Mouse (Mus musculus): ENCODE measurements around the gene Slc4a1ap. TPM values are rescaled to one million over a fixed set of nuclear protein-coding genes. Genes with fewer than 3 reads are reported as not detected.

Gene Slc4a1ap
- polyA plus RNA-seq, 1 experiment from 2014 or later, result 39.2 TPM

- peaks cover 6% of the 10 kb centered on the region for H3K4me1 ChIP-seq
- H3K27ac ChIP-seq (replicated peaks), result no peak within 1 kb of the TSS
- H3K36me3 ChIP-seq, result no peaks in the 10 kb centered on the region
- ATAC-seq (ENCODE audit: low FRiP score, low read depth), result no peak
- H3K4me2 ChIP-seq (replicated peaks), result peak within 1 kb of the TSS; percentile 56
- H3K4me3 ChIP-seq, result peak within 1 kb of the TSS; percentile 34
- 0 out of 2 replicates have a peak within 1 kb of the TSS, but pooled peaks have one; percentile 31 for H3K9ac ChIP-seq (replicated peaks)
- no peaks in the 10 kb centered on the region for H3K9me3 ChIP-seq
- WGBS, result 6% methylated on average over 26 of the region's 26 CpGs
- peaks cover 18% of the 10 kb centered on the region for H3K27me3 ChIP-seq
Measured at GRCm38 (mm10) chr5:31596481-31597429, 70.0 kb downstream of the Slc4a1ap start, which contains the start of gene Mrpl33. Mrpl33 (plus strand) TSS chr5:31596935.

GRCm38 (mm10) chr5:31597430-31597944 is 70.7 kb downstream of the Slc4a1ap start:
- Histone ChIP-seq H3K27me3 (peaks cover 18% of the 10 kb centered on the region), H3K36me3 (no peaks in the 10 kb centered on the region), H3K27ac (replicated peaks) (no peak overlapping the region), H3K4me3 (no peak overlapping the region), H3K4me1 (peaks cover 6% of the 10 kb centered on the region), H3K9ac (replicated peaks) (no peak overlapping the region), H3K4me2 (replicated peaks) (no peak overlapping the region), H3K9me3 (no peaks in the 10 kb centered on the region)
- 68% methylated on average over 6 of the region's 6 CpGs for WGBS
- ATAC-seq (ENCODE audit: low FRiP score, low read depth), result no peak

GRCm38 (mm10) chr5:31598121-31598520 is 71.3 kb downstream of the Slc4a1ap start:
- Histone ChIP-seq H3K27ac (replicated peaks) (no peak overlapping the region), H3K9me3 (no peaks in the 10 kb centered on the region), H3K36me3 (no peaks in the 10 kb centered on the region), H3K4me1 (peaks cover 6% of the 10 kb centered on the region), H3K9ac (replicated peaks) (no peak overlapping the region), H3K4me2 (replicated peaks) (no peak overlapping the region), H3K27me3 (peaks cover 18% of the 10 kb centered on the region), H3K4me3 (no peak overlapping the region)
- ATAC-seq (ENCODE audit: low FRiP score, low read depth), result no peak
- 79% methylated on average over 7 of the region's 7 CpGs for WGBS

GRCm38 (mm10) chr5:31598579-31598978 is 71.8 kb downstream of the Slc4a1ap start:
- Histone ChIP-seq H3K27ac (replicated peaks) (no peak overlapping the region), H3K4me1 (peaks cover 6% of the 10 kb centered on the region), H3K9ac (replicated peaks) (no peak overlapping the region), H3K4me2 (replicated peaks) (no peak overlapping the region), H3K4me3 (no peak overlapping the region), H3K36me3 (no peaks in the 10 kb centered on the region), H3K27me3 (peaks cover 18% of the 10 kb centered on the region), H3K9me3 (no peaks in the 10 kb centered on the region)
- WGBS, result 60% methylated on average over 4 of the region's 4 CpGs
- ATAC-seq (ENCODE audit: low FRiP score, low read depth), result no peak

GRCm38 (mm10) chr5:31599161-31599560 is 72.4 kb downstream of the Slc4a1ap start:
- ATAC-seq (ENCODE audit: low FRiP score, low read depth), result no peak
- H3K9ac ChIP-seq (replicated peaks), result no peak overlapping the region
- no peaks in the 10 kb centered on the region for H3K36me3 ChIP-seq
- WGBS, result 88% methylated on average over 2 of the region's 2 CpGs
- peaks cover 18% of the 10 kb centered on the region for H3K27me3 ChIP-seq
- no peak overlapping the region for H3K4me2 ChIP-seq (replicated peaks)
- no peak overlapping the region for H3K4me3 ChIP-seq
- no peaks in the 10 kb centered on the region for H3K9me3 ChIP-seq
- peaks cover 6% of the 10 kb centered on the region for H3K4me1 ChIP-seq
- H3K27ac ChIP-seq (replicated peaks), result no peak overlapping the region

- WGBS, result 86% methylated on average over 7 of the region's 7 CpGs
- no peak for ATAC-seq (ENCODE audit: low FRiP score, low read depth)
Measured at GRCm38 (mm10) chr5:31601162-31601722, 74.4 kb downstream of the Slc4a1ap start.

GRCm38 (mm10) chr5:31602377-31602776 is 75.6 kb downstream of the Slc4a1ap start:
- no peaks in the 10 kb centered on the region for H3K36me3 ChIP-seq
- H3K4me2 ChIP-seq (replicated peaks), result no peak overlapping the region
- H3K4me3 ChIP-seq, result no peak overlapping the region
- H3K27ac ChIP-seq (replicated peaks), result no peak overlapping the region
- no peaks in the 10 kb centered on the region for H3K4me1 ChIP-seq
- no peaks in the 10 kb centered on the region for H3K9me3 ChIP-seq
- ATAC-seq (ENCODE audit: low FRiP score, low read depth), result no peak
- H3K27me3 ChIP-seq, result peaks cover 6% of the 10 kb centered on the region; the same call in 1 of the 2 replicates
- no peak overlapping the region for H3K9ac ChIP-seq (replicated peaks)
- 92% methylated on average over 1 of the region's 1 CpGs for WGBS

More at GRCm38 (mm10) chr5:31601162-31601722, 74.4 kb downstream of the Slc4a1ap start:
- Histone ChIP-seq H3K9ac (replicated peaks) (no peak overlapping the region), H3K27me3 (peaks cover 13% of the 10 kb centered on the region; the same call in 1 of the 2 replicates), H3K36me3 (no peaks in the 10 kb centered on the region), H3K9me3 (no peaks in the 10 kb centered on the region), H3K4me2 (replicated peaks) (no peak overlapping the region), H3K27ac (replicated peaks) (no peak overlapping the region), H3K4me3 (no peak overlapping the region), H3K4me1 (peaks cover 6% of the 10 kb centered on the region)

GRCm38 (mm10) chr5:31603766-31604165 is 77.0 kb downstream of the Slc4a1ap start:
- Histone ChIP-seq H3K9me3 (no peaks in the 10 kb centered on the region), H3K4me1 (no peaks in the 10 kb centered on the region), H3K4me3 (no peak overlapping the region), H3K36me3 (no peaks in the 10 kb centered on the region), H3K9ac (replicated peaks) (no peak overlapping the region), H3K27ac (replicated peaks) (no peak overlapping the region), H3K4me2 (replicated peaks) (no peak overlapping the region), H3K27me3 (no peaks in the 10 kb centered on the region)
- no peak for ATAC-seq (ENCODE audit: low FRiP score, low read depth)
- 86% methylated on average over 6 of the region's 6 CpGs for WGBS

- Histone ChIP-seq H3K36me3 (no peaks in the 10 kb centered on the region), H3K27me3 (no peaks in the 10 kb centered on the region), H3K4me2 (replicated peaks) (no peak overlapping the region), H3K4me3 (no peak overlapping the region), H3K9me3 (no peaks in the 10 kb centered on the region), H3K9ac (replicated peaks) (no peak overlapping the region), H3K27ac (replicated peaks) (no peak overlapping the region), H3K4me1 (no peaks in the 10 kb centered on the region)
- no peak for ATAC-seq (ENCODE audit: low FRiP score, low read depth)
- WGBS, result 53% methylated on average over 3 of the region's 3 CpGs
Measured at GRCm38 (mm10) chr5:31606151-31606550, 79.4 kb downstream of the Slc4a1ap start.

Other genes with a start within 250 kb of the Slc4a1ap start
- 50.7 and 56.1 TPM in 2 replicates for gene Ift172, start 235.9 kb upstream of the Slc4a1ap start, polyA plus RNA-seq (2016; fragmentation: Nextera tagmentation; extraction: Ambion mirVana)
- 57.8 and 64.6 TPM in 2 replicates for gene Fndc4, start 230.9 kb upstream of the Slc4a1ap start, polyA plus RNA-seq (2016; fragmentation: Nextera tagmentation; extraction: Ambion mirVana)
- 0.20 and 0.48 TPM in 2 replicates for gene Gckr, start 229.6 kb upstream of the Slc4a1ap start, polyA plus RNA-seq (2016; fragmentation: Nextera tagmentation; extraction: Ambion mirVana)
- 99.2 and 103 TPM in 2 replicates for gene Zfp512, start 74.6 kb upstream of the Slc4a1ap start, polyA plus RNA-seq (2016; fragmentation: Nextera tagmentation; extraction: Ambion mirVana)
- 0.22 TPM in 1 of 2 replicates, not detected in the other for gene 4930548H24Rik, start 41.3 kb upstream of the Slc4a1ap start, polyA plus RNA-seq (2016; fragmentation: Nextera tagmentation; extraction: Ambion mirVana)
- 70.9 and 72.3 TPM in 2 replicates for gene Gpn1, start 32.3 kb upstream of the Slc4a1ap start, polyA plus RNA-seq (2016; fragmentation: Nextera tagmentation; extraction: Ambion mirVana)
- 29.9 and 30.4 TPM in 2 replicates for gene Supt7l, start 812 bp downstream of the Slc4a1ap start, polyA plus RNA-seq (2016; fragmentation: Nextera tagmentation; extraction: Ambion mirVana)
- gene Mrpl33, start 69.9 kb downstream of the Slc4a1ap start, polyA plus RNA-seq (2016; fragmentation: Nextera tagmentation; extraction: Ambion mirVana), result 196 and 204 TPM in 2 replicates
- gene Rbks, start 170.6 kb downstream of the Slc4a1ap start, polyA plus RNA-seq (2016; fragmentation: Nextera tagmentation; extraction: Ambion mirVana), result 2.0 and 2.4 TPM in 2 replicates
- 46.4 and 52.6 TPM in 2 replicates for gene Babam2, start 170.7 kb downstream of the Slc4a1ap start, polyA plus RNA-seq (2016; fragmentation: Nextera tagmentation; extraction: Ambion mirVana)

Measured in midbrain, embryonic 12.5 days (tissue).